Mouse (Mus musculus) intestine, embryonic 14.5 days (tissue): ENCODE measurements around the gene Lgals8. TPM values are rescaled to one million over a fixed set of nuclear protein-coding genes. Genes with fewer than 3 reads are reported as not detected.

ENCODE experiments used
- ATAC-seq: fragments of 200-750 bp; cut with Nextera tagmentation; replicated peaks from 2 replicates; pipeline ENCODE4 v1.8.0; 2017; ENCODE audit warnings: low read depth, moderate number of reproducible peaks, moderate TSS enrichment, moderate library complexity; ENCODE audit not compliant: low FRiP score, low TSS enrichment
- DNase-seq: peaks from one replicate; pipeline ENCODE4 v3.0.0-alpha.2; 2018; ENCODE audit warnings: low spot score
- H3K27ac ChIP-seq: fragments of 300-500 bp; sonication (generic); 2 replicates; pipeline ENCODE4 v1.5.1; 2014; ENCODE audit warnings: low read depth, mild to moderate bottlenecking, control low read depth
- H3K27me3 ChIP-seq: fragments of 300-500 bp; sonication (generic); replicated peaks from 2 replicates; pipeline ENCODE4 v1.6.1; 2014; ENCODE audit warnings: low read length, control low read depth; ENCODE audit not compliant: control insufficient read depth, insufficient read depth
- H3K36me3 ChIP-seq: fragments of 300-500 bp; sonication (generic); 2 replicates; pipeline ENCODE4 v1.6.1; 2014; ENCODE audit warnings: low read length, control low read depth; ENCODE audit not compliant: control insufficient read depth, insufficient read depth
- H3K4me1 ChIP-seq: fragments of 300-500 bp; sonication (generic); replicated peaks from 2 replicates; pipeline ENCODE4 v1.6.1; 2014; ENCODE audit warnings: low read length, control low read depth, mixed read lengths; ENCODE audit not compliant: control insufficient read depth, insufficient read depth
- H3K4me2 ChIP-seq: fragments of 300-500 bp; sonication (generic); 2 replicates; pipeline ENCODE4 v1.6.1; 2014; ENCODE audit warnings: low read length
- H3K4me3 ChIP-seq: fragments of 300-500 bp; sonication (generic); 2 replicates; pipeline ENCODE4 v1.5.1; 2014; ENCODE audit warnings: low read depth, low read length, control low read depth, mixed read lengths
- H3K9ac ChIP-seq: fragments of 300-500 bp; sonication (generic); 2 replicates; pipeline ENCODE4 v1.6.1; 2014; ENCODE audit warnings: mild to moderate bottlenecking, low read length
- H3K9me3 ChIP-seq: fragments of 300-500 bp; sonication (generic); 2 replicates; pipeline ENCODE4 v1.6.1; 2016; ENCODE audit warnings: low read length, control low read depth; ENCODE audit not compliant: control insufficient read depth
- WGBS: fragments of 180-500 bp; shearing (Covaris S2); extraction: QIAGEN DNeasy Blood & Tissue Kit; methylation state at CpG from one replicate; pipeline ENCODE4 v1.1.7; 2014; 5-methylcytosine and 5-hydroxymethylcytosine counted together
- polyA plus RNA-seq: library from polyadenylated mRNA; unstranded; fragments of >200 nt; fragmentation: Nextera tagmentation; extraction: Ambion mirVana; gene quantifications from 2 replicates; pipeline ENCODE4 v1.2.1, GENCODE M21; 2014

Gene Lgals8
- polyA plus RNA-seq = 27.3 and 28.2 TPM in 2 replicates

- WGBS = 78% methylated on average over 1 of the region's 1 CpGs
Measured at GRCm38 (mm10) chr13:12464844-12465243, at the start of gene Lgals8. Gene Lgals8 (minus strand): TSS chr13:12464944.

GRCm38 (mm10) chr13:12511189-12511965 is 46.6 kb upstream of the Lgals8 start:
- Histone ChIP-seq H3K27me3 (no peaks in the 10 kb centered on the region), H3K4me1 (no peaks in the 10 kb centered on the region), H3K4me2 (no peak overlapping the region), H3K27ac (no peak overlapping the region), H3K36me3 (no peaks in the 10 kb centered on the region), H3K9me3 (no peaks in the 10 kb centered on the region), H3K4me3 (no peak overlapping the region), H3K9ac (no peak overlapping the region)
- DNase-seq = no peak
- 0 out of 2 replicates have a peak, but pooled peaks have one; percentile 47 for ATAC-seq
- WGBS = 59% methylated on average over 9 of the region's 9 CpGs

More at GRCm38 (mm10) chr13:12464844-12465243, at the start of gene Lgals8:
- DNase-seq (no peak), ATAC-seq (no peak)
- Histone ChIP-seq H3K36me3 (no peaks in the 10 kb centered on the region), H3K27ac (no peak within 1 kb of the TSS), H3K9ac (no peak within 1 kb of the TSS), H3K9me3 (no peaks in the 10 kb centered on the region), H3K4me2 (no peak within 1 kb of the TSS), H3K4me3 (no peak within 1 kb of the TSS), H3K4me1 (peaks cover 6% of the 10 kb centered on the region; the same call in 1 of the 2 replicates), H3K27me3 (no peaks in the 10 kb centered on the region)

GRCm38 (mm10) chr13:12510032-12510431 is 45.3 kb upstream of the Lgals8 start:
- Histone ChIP-seq H3K27me3 (no peaks in the 10 kb centered on the region), H3K9me3 (no peaks in the 10 kb centered on the region), H3K4me2 (no peak overlapping the region), H3K4me1 (no peaks in the 10 kb centered on the region), H3K9ac (no peak overlapping the region), H3K27ac (no peak overlapping the region), H3K36me3 (no peaks in the 10 kb centered on the region), H3K4me3 (no peak overlapping the region)
- DNase-seq (no peak), ATAC-seq (no peak)
- 89% methylated on average over 6 of the region's 6 CpGs for WGBS

DNA sequence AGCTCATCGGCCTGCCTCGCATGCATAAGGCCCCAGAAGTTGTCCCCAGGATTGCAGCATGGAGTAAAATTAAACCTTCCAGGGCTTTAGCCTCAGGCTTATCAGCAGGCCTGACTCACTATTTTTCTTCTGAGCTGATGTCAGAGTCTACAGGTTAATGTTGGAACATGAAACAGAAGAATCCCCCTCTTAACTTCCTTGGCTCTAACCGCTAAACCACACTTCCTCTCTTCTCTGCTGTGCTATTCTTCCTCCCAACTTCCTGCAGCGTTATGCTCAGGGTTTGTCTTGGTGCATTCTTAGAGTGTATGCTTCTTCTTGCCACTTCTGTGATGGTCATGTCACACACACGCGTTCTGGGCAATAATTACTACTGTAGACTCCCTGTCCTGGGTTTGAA is 42.7 kb upstream of the Lgals8 start:
- H3K9me3 ChIP-seq = no peaks in the 10 kb centered on the region
- H3K4me3 ChIP-seq = no peak overlapping the region
- no peak overlapping the region for H3K4me2 ChIP-seq
- WGBS = 87% methylated on average over 6 of the region's 6 CpGs
- no peak for DNase-seq
- H3K36me3 ChIP-seq = no peaks in the 10 kb centered on the region
- no peak overlapping the region for H3K9ac ChIP-seq
- no peaks in the 10 kb centered on the region for H3K4me1 ChIP-seq
- H3K27ac ChIP-seq = no peak overlapping the region
- ATAC-seq = no peak
- H3K27me3 ChIP-seq = no peaks in the 10 kb centered on the region

DNA sequence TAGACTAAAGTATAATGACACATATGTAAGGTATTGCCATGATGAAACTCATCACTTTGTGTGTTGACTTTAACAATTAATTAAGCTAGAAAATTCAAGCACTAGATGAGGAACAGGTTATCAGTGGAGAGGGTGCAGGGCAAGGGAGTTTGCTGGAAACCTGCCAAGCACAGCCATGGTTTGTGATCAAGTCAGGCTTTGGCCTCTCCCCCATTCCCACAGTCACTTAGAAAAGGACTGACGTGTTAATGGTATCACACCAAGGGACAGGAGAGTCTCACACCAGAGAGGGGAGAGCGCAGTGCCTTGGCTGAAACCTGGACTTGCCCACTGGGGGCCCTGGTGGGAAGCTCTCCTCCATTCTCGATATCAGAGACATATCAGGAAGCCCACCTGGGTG is 40.6 kb upstream of the Lgals8 start:
- no peaks in the 10 kb centered on the region for H3K36me3 ChIP-seq
- no peak overlapping the region for H3K9ac ChIP-seq
- no peaks in the 10 kb centered on the region for H3K4me1 ChIP-seq
- no peaks in the 10 kb centered on the region for H3K9me3 ChIP-seq
- ATAC-seq (no peak), DNase-seq (no peak)
- H3K4me3 ChIP-seq = no peak overlapping the region
- no peak overlapping the region for H3K27ac ChIP-seq
- H3K4me2 ChIP-seq = no peak overlapping the region
- no peaks in the 10 kb centered on the region for H3K27me3 ChIP-seq
- 84% methylated on average over 3 of the region's 3 CpGs for WGBS

GRCm38 (mm10) chr13:12503238-12503751 is 38.6 kb upstream of the Lgals8 start:
- Histone ChIP-seq H3K4me3 (no peak overlapping the region), H3K4me1 (no peaks in the 10 kb centered on the region), H3K9me3 (no peaks in the 10 kb centered on the region), H3K27me3 (no peaks in the 10 kb centered on the region), H3K9ac (no peak overlapping the region), H3K27ac (no peak overlapping the region), H3K36me3 (no peaks in the 10 kb centered on the region), H3K4me2 (no peak overlapping the region)
- no peak for ATAC-seq
- 45% methylated on average over 11 of the region's 11 CpGs for WGBS
- no peak for DNase-seq

GRCm38 (mm10) chr13:12502665-12503237 is 38.0 kb upstream of the Lgals8 start:
- H3K4me3 ChIP-seq = no peak overlapping the region
- ATAC-seq (no peak), DNase-seq (no peak)
- no peaks in the 10 kb centered on the region for H3K27me3 ChIP-seq
- no peaks in the 10 kb centered on the region for H3K9me3 ChIP-seq
- no peak overlapping the region for H3K9ac ChIP-seq
- H3K27ac ChIP-seq = no peak overlapping the region
- H3K4me1 ChIP-seq = no peaks in the 10 kb centered on the region
- WGBS = 40% methylated on average over 4 of the region's 4 CpGs
- no peak overlapping the region for H3K4me2 ChIP-seq
- H3K36me3 ChIP-seq = no peaks in the 10 kb centered on the region

DNA sequence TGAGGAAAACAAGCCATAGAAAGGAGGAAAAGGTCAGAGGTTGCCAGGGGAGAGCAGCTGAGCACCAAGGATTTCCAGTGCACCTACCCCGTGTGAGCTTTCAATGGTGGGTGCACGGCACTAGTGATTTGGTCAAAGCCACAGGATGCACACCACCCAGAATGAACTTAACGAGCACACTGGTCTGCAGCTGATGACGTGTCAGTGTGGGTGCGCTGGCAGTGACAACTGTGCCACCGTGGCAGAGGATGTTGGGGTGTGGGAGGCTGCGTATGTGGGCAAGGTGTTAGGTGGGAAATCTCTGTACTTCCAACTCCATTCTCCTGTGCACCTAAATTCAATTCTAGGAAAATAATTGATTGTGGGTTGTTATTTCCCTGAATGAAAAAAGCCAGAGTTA is 34.4 kb upstream of the Lgals8 start:
- Histone ChIP-seq H3K27me3 (no peaks in the 10 kb centered on the region), H3K4me2 (no peak overlapping the region), H3K9ac (no peak overlapping the region), H3K4me3 (no peak overlapping the region), H3K9me3 (no peaks in the 10 kb centered on the region), H3K27ac (no peak overlapping the region), H3K36me3 (no peaks in the 10 kb centered on the region), H3K4me1 (no peaks in the 10 kb centered on the region)
- ATAC-seq = no peak
- WGBS = 86% methylated on average over 7 of the region's 7 CpGs
- no peak for DNase-seq
